Mouse (Mus musculus) limb, embryonic 15.5 days (tissue): ENCODE data around the gene Fbxl3. TPM values are rescaled to one million over a fixed set of nuclear protein-coding genes. Genes with fewer than 3 reads are reported as not detected.

Source experiments
- ATAC-seq: fragments of 200-750 bp; cut with Nextera tagmentation; 2 replicates; pipeline ENCODE4 v1.8.0; 2017; ENCODE audit warnings: low read depth, moderate TSS enrichment; ENCODE audit not compliant: insufficient number of reproducible peaks, low FRiP score, low TSS enrichment
- H3K27ac ChIP-seq: fragments of 300-500 bp; sonication (generic); 2 replicates; pipeline ENCODE4 v1.5.1; 2015; ENCODE audit warnings: moderate library complexity, mild to moderate bottlenecking, inconsistent platforms
- H3K27me3 ChIP-seq: fragments of 300-500 bp; sonication (generic); 2 replicates; pipeline ENCODE4 v1.6.1; 2015; ENCODE audit warnings: inconsistent platforms
- H3K36me3 ChIP-seq: fragments of 300-500 bp; sonication (generic); 2 replicates; pipeline ENCODE4 v1.6.1; 2015; ENCODE audit warnings: inconsistent platforms
- H3K4me1 ChIP-seq: fragments of 300-500 bp; sonication (generic); 2 replicates; pipeline ENCODE4 v1.6.1; 2015; ENCODE audit warnings: inconsistent platforms
- H3K4me2 ChIP-seq: fragments of 300-500 bp; sonication (generic); 2 replicates; pipeline ENCODE4 v1.6.1; 2015; ENCODE audit warnings: mild to moderate bottlenecking, inconsistent platforms
- H3K4me3 ChIP-seq: fragments of 300-500 bp; sonication (generic); 2 replicates; pipeline ENCODE4 v1.5.1; 2015; ENCODE audit warnings: mild to moderate bottlenecking, inconsistent platforms
- H3K9ac ChIP-seq: fragments of 300-500 bp; sonication (generic); 2 replicates; pipeline ENCODE4 v1.6.1; 2015; ENCODE audit warnings: inconsistent platforms
- H3K9me3 ChIP-seq: fragments of 300-500 bp; sonication (generic); 2 replicates; pipeline ENCODE4 v1.6.1; 2016; ENCODE audit warnings: inconsistent platforms
- WGBS: fragments of 180-500 bp; shearing (Covaris S2); methylation state at CpG from one replicate; pipeline ENCODE4 v1.1.7; 2015; 5-methylcytosine and 5-hydroxymethylcytosine counted together
- polyA plus RNA-seq: library from polyadenylated mRNA; unstranded; fragments of >200 nt; fragmentation: Nextera tagmentation; extraction: Ambion mirVana; gene quantifications from 2 replicates; pipeline ENCODE4 v1.2.1, GENCODE M21; 2015

The Fbxl3 gene
- polyA plus RNA-seq, 1 experiment from 2014 or later, result 26.7 TPM

- H3K36me3 ChIP-seq, result no peaks in the 10 kb centered on the region
- H3K27me3 ChIP-seq, result no peaks in the 10 kb centered on the region
- 15% methylated on average over 10 of the region's 10 CpGs for WGBS
- no peak overlapping the region for H3K4me2 ChIP-seq
- H3K27ac ChIP-seq, result no peak overlapping the region
- H3K9ac ChIP-seq, result no peak overlapping the region
- H3K4me1 ChIP-seq, result peaks cover 7% of the 10 kb centered on the region; the same call in 1 of the 2 replicates
- no peak overlapping the region for H3K4me3 ChIP-seq
- ATAC-seq, result no peak
- H3K9me3 ChIP-seq, result no peaks in the 10 kb centered on the region
Observed at GRCm38 (mm10) chr14:103065294-103066167, 33.8 kb downstream of the Fbxl3 start.

GRCm38 (mm10) chr14:103059495-103059894 is 39.9 kb downstream of the Fbxl3 start:
- no peak for ATAC-seq
- 88% methylated on average over 10 of the region's 10 CpGs for WGBS

DNA sequence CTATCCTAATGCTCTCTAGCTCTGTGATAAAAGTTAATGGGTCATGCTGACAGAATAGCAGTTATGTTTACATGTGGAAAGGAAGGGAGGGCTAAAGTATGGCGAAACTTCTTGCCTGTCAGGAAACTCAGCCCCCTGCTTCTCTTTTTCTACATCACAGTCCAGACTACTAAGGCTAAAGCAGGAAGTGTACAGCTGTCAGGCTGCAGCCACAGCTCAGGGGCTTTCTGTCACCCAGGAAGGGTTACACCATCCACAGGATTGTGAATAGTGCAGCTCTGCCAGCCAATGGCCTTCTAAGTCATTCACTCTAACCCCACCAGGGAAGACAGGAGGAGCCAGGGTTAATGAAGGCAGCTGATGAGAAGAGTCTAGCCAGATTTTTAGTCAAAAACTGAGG is 40.4 kb downstream of the Fbxl3 start:
- 58% methylated on average over 1 of the region's 1 CpGs for WGBS
- Histone ChIP-seq H3K9me3 (no peaks in the 10 kb centered on the region), H3K36me3 (no peaks in the 10 kb centered on the region), H3K9ac (no peak overlapping the region), H3K4me2 (no peak overlapping the region), H3K27ac (no peak overlapping the region), H3K4me1 (no peaks in the 10 kb centered on the region), H3K4me3 (no peak overlapping the region), H3K27me3 (no peaks in the 10 kb centered on the region)
- ATAC-seq, result no peak

More at GRCm38 (mm10) chr14:103059495-103059894, 39.9 kb downstream of the Fbxl3 start:
- Histone ChIP-seq H3K4me1 (no peaks in the 10 kb centered on the region), H3K9ac (no peak overlapping the region), H3K27ac (no peak overlapping the region), H3K4me2 (no peak overlapping the region), H3K9me3 (no peaks in the 10 kb centered on the region), H3K36me3 (no peaks in the 10 kb centered on the region), H3K27me3 (no peaks in the 10 kb centered on the region), H3K4me3 (no peak overlapping the region)

DNA sequence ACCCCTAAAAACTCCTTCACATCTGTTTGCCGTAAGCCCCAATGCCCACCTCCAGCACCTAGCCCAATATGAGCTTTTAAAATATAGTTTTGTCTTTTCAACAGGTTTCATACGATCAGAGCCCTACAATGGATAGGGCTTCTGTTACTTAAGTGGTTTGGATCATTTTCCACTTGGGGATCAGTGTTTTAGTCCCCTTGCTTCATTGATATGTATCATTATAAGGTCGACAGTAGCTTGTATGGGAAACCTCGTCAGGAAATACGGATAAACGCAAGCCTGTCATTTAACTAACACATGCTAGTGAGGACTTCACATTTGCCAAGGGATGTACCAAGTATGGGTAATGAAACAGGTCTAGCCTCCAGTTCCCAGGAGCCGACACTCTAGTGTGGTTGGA is 42.8 kb downstream of the Fbxl3 start:
- Histone ChIP-seq H3K4me1 (no peaks in the 10 kb centered on the region), H3K36me3 (no peaks in the 10 kb centered on the region), H3K27me3 (no peaks in the 10 kb centered on the region), H3K27ac (no peak overlapping the region), H3K9ac (no peak overlapping the region), H3K4me2 (no peak overlapping the region), H3K9me3 (no peaks in the 10 kb centered on the region), H3K4me3 (no peak overlapping the region)
- 78% methylated on average over 7 of the region's 7 CpGs for WGBS
- ATAC-seq, result no peak

GRCm38 (mm10) chr14:103054731-103055130 is 44.6 kb downstream of the Fbxl3 start:
- ATAC-seq, result no peak
- Histone ChIP-seq H3K36me3 (no peaks in the 10 kb centered on the region), H3K9ac (no peak overlapping the region), H3K4me1 (no peaks in the 10 kb centered on the region), H3K9me3 (no peaks in the 10 kb centered on the region), H3K27me3 (no peaks in the 10 kb centered on the region), H3K27ac (no peak overlapping the region), H3K4me3 (no peak overlapping the region), H3K4me2 (no peak overlapping the region)
- 80% methylated on average over 13 of the region's 13 CpGs for WGBS

- Histone ChIP-seq H3K27me3 (no peaks in the 10 kb centered on the region), H3K36me3 (no peaks in the 10 kb centered on the region), H3K4me2 (no peak overlapping the region), H3K9me3 (no peaks in the 10 kb centered on the region), H3K27ac (no peak overlapping the region), H3K9ac (no peak overlapping the region), H3K4me1 (no peaks in the 10 kb centered on the region), H3K4me3 (no peak overlapping the region)
- ATAC-seq, result no peak
- WGBS, result 32% methylated on average over 8 of the region's 8 CpGs
Observed at GRCm38 (mm10) chr14:103051159-103051769, 48.1 kb downstream of the Fbxl3 start.

DNA sequence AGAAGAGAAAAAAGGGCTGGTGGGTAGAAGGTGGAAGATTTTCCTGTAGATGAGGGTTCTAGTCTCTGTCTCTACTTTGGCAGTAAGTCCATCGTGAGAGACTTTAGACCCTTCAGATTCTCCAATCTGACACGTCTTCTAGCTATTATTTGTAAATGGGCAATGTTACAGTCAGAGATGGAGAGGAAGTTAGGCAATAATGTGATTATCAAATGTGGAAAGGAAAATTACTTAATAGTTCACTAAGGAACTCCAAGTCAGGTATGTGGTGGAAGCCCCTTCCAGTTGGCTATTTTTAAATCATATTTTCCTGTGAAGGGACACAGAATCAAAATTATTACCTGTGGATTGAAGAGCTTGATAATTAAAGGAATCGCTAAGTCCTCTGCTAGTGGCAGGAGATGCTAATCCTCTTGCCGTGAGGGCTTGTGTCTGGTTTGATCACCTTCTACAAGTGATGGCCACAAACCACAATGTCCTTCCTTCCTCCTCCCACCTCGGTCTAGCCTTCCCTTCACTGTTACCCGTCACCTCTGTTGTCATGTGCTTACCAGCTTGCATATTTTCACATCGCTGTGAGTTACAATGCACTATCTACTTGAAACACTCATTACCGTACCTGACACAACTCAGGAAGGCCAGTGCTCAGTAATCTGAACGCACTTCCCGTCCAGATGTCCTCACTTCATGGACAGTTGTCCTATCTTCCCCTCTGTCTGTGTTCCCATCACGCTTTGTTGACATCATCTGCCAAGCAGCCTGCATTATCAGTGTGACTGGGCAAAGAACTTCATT is 50.9 kb downstream of the Fbxl3 start:
- Histone ChIP-seq H3K4me3 (no peak overlapping the region), H3K27ac (no peak overlapping the region), H3K36me3 (no peaks in the 10 kb centered on the region), H3K9ac (no peak overlapping the region), H3K27me3 (no peaks in the 10 kb centered on the region), H3K9me3 (no peaks in the 10 kb centered on the region), H3K4me1 (no peaks in the 10 kb centered on the region), H3K4me2 (no peak overlapping the region)
- WGBS, result 85% methylated on average over 11 of the region's 11 CpGs
- ATAC-seq, result no peak

DNA sequence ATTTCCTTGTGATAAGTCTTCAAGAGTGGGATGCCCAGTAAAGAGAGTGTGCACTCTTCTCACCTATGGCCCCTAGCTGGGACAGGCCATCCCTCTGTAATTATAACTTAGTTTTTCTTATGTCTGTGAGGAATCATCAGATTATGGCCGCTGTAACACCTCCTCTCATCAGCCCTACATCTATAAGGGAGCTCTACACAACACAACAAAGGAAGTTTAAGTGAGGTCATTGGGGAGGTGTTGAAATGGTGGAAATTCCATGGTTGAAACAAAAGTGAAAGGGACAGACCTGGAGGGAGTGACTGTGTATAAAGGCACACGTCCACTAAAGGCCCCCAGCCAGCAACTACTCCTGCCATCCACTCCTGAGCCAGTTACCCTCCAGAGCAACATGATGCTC is 52.7 kb downstream of the Fbxl3 start, which contains the start of gene Acod1:
TSS of gene Acod1 (plus strand) at position 301 of the 400 bp plus-strand sequence.
- no peaks in the 10 kb centered on the region for H3K4me1 ChIP-seq
- 70% methylated on average over 2 of the region's 2 CpGs for WGBS
- no peak within 1 kb of the TSS for H3K4me3 ChIP-seq
- H3K4me2 ChIP-seq, result no peak within 1 kb of the TSS
- H3K9ac ChIP-seq, result no peak within 1 kb of the TSS
- no peak within 1 kb of the TSS for H3K27ac ChIP-seq
- H3K36me3 ChIP-seq, result no peaks in the 10 kb centered on the region
- ATAC-seq, result no peak
- no peaks in the 10 kb centered on the region for H3K9me3 ChIP-seq
- H3K27me3 ChIP-seq, result no peaks in the 10 kb centered on the region

DNA sequence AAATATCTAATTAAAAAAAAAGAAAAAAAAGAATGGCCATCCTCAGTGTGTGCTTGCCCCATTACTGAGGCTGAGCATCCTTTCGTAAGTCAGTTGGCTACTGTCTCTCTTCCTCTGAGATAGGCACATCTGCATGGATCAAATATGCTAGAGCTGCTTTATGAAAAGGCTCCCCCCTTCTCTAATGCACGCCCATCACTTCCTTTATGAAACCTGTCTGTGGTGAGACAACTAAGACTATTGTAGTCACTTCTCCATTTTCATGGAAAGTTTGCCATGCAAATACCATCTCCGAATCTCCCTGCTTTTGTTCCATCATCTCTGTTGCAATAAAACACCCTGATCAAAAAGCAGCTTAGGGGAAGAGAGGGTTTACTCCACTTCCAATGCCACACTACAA is 62.4 kb downstream of the Fbxl3 start:
- H3K9me3 ChIP-seq, result no peaks in the 10 kb centered on the region
- no peak for ATAC-seq
- H3K36me3 ChIP-seq, result no peaks in the 10 kb centered on the region
- no peaks in the 10 kb centered on the region for H3K27me3 ChIP-seq
- WGBS, result 78% methylated on average over 3 of the region's 3 CpGs
- H3K27ac ChIP-seq, result no peak overlapping the region
- no peak overlapping the region for H3K4me2 ChIP-seq
- no peak overlapping the region for H3K9ac ChIP-seq
- no peaks in the 10 kb centered on the region for H3K4me1 ChIP-seq
- no peak overlapping the region for H3K4me3 ChIP-seq

DNA sequence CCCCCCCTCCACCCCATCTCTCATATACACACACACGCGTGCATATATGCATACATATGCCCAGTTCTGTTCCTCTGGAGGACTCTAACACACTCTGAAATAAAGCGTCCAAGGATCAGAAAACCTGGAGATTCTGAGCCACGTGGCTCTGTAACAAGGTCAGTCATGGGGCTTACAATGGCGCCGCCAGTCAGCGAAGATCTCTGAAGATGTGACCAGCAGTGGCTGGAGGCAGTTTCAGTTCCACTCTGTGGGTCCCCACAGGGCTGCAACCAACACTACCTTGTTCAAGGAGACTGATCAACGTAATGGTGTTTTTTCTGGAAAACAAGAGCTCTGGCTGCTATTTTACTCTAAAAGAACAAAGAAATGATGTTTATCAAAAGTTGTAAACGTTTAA is 65.3 kb downstream of the Fbxl3 start:
- no peak for ATAC-seq
- Histone ChIP-seq H3K9ac (no peak overlapping the region), H3K9me3 (no peaks in the 10 kb centered on the region), H3K4me1 (no peaks in the 10 kb centered on the region), H3K36me3 (no peaks in the 10 kb centered on the region), H3K27me3 (no peaks in the 10 kb centered on the region), H3K4me3 (no peak overlapping the region), H3K27ac (no peak overlapping the region), H3K4me2 (no peak overlapping the region)
- WGBS, result 85% methylated on average over 9 of the region's 9 CpGs

GRCm38 (mm10) chr14:103033271-103033823 is 66.0 kb downstream of the Fbxl3 start:
- Histone ChIP-seq H3K4me2 (no peak overlapping the region), H3K4me1 (no peaks in the 10 kb centered on the region), H3K27ac (0 out of 2 replicates have a peak overlapping the region, but pooled peaks have one; percentile 3), H3K9me3 (no peaks in the 10 kb centered on the region), H3K4me3 (no peak overlapping the region), H3K27me3 (no peaks in the 10 kb centered on the region), H3K36me3 (no peaks in the 10 kb centered on the region), H3K9ac (no peak overlapping the region)
- no peak for ATAC-seq
- WGBS, result 70% methylated on average over 10 of the region's 10 CpGs
